ENCODE assay signal across 8 mouse cellular contexts in the genomic region with DNA sequence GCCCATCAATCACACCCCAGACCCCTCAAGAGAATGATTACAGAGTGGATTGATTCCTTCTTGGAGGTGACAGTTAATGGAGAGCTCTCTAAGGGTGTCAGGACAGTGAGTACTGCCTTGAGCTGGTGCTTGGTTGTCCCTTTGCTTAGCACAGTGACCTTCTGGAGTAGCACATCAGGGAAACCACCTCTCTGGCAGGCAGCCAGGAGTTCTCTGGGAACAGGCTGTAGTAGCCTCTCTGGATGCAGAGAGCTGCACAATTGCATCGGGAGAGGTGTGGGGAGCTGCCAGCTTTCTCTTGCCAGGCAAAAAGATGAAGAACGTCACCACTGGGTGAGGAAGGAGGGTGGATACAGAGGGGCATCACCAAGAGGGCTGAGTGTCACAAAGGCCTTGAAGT.
DNase-seq lines count a peak whose midpoint lies in the region; ATAC-seq and TF ChIP-seq lines count a peak whose summit lies in the region.

No protein-coding gene starts in this region.

- ATAC-seq in heart, embryonic 15.5 days (replicated peaks; ENCODE audit: insufficient number of reproducible peaks, insufficient read depth, low FRiP score, low read depth) = 0 out of 2 replicates have a peak, but pooled peaks have one; percentile 22
- ATAC-seq in erythroid progenitor cell, adult 5-6 weeks (replicated peaks; ENCODE audit: low FRiP score, poor library complexity, severe bottlenecking) = no peak

- H3K9me3 ChIP-seq in heart, embryonic 15.5 days (replicated peaks) = no peaks in the 10 kb centered on the region
- no peaks in the 10 kb centered on the region; the same call in 1 of the 2 replicates for H3K9me3 ChIP-seq in heart, embryonic 10.5 days

- no peak overlapping the region for H3K4me3 ChIP-seq in heart, embryonic 15.5 days
- no peak overlapping the region for H3K4me3 ChIP-seq in heart, embryonic 10.5 days
- H3K4me3 ChIP-seq in left cerebral cortex, adult 2 months = no peak overlapping the region

- H3K36me3 ChIP-seq in heart, embryonic 15.5 days = no peaks in the 10 kb centered on the region
- H3K36me3 ChIP-seq in heart, embryonic 10.5 days = no peaks in the 10 kb centered on the region

- no peak overlapping the region for H3K4me2 ChIP-seq in heart, embryonic 15.5 days

- WGBS in heart, embryonic 15.5 days = 30% methylated on average over 2 of the region's 2 CpGs
- WGBS in heart, embryonic 10.5 days = 55% methylated on average over 2 of the region's 2 CpGs

- no peak overlapping the region for H3K9ac ChIP-seq in heart, embryonic 15.5 days

- intact Hi-C loops in left cerebral cortex, adult 2 months (cut with DNase I) = no loop called here

- H3K4me1 ChIP-seq in heart, embryonic 15.5 days (replicated peaks) = peaks cover 7% of the 10 kb centered on the region; the same call in 1 of the 2 replicates
- H3K4me1 ChIP-seq in heart, embryonic 10.5 days = 0 out of 2 replicates have a peak, but pooled peaks cover 6% of the 10 kb centered on the region

- H3K27me3 ChIP-seq in heart, embryonic 15.5 days = 0 out of 2 replicates have a peak, but pooled peaks cover 6% of the 10 kb centered on the region
- H3K27me3 ChIP-seq in heart, embryonic 10.5 days (ENCODE audit: insufficient read depth, poor library complexity, severe bottlenecking) = peaks cover 22% of the 10 kb centered on the region

- no peak overlapping the region for H3K27ac ChIP-seq in heart, embryonic 15.5 days
- H3K27ac ChIP-seq in heart, embryonic 10.5 days = no peak overlapping the region
- H3K27ac ChIP-seq in left cerebral cortex, adult 2 months = no peak overlapping the region

- no peak for DNase-seq in heart, embryonic 10.5 days (ENCODE audit: low spot score)
- DNase-seq in 3134 (ENCODE audit: extremely low read depth, insufficient read length, low spot score) = peak; percentile 43
- DNase-seq in adrenal gland, postnatal 25 days = peak; percentile 87
- peak; percentile 70 for DNase-seq in heart, postnatal 4 days
- DNase-seq in left cerebral cortex, adult 2 months (ENCODE audit: extremely low spot score in 1 of 2, low spot score in 2 of 2) = no peak
- no peak for DNase-seq in spleen, postnatal 14 days (ENCODE audit: low spot score in 2 of 2)

- TF ChIP-seq CTCF in left cerebral cortex, adult 2 months (IDR thresholded peaks at IDR 0.05) = no peak

Comparison
In these comparisons a context has a peak if more than half of its experiments do, and no peak if none do; other contexts are left out.
1. DNase-seq: peak in 3134 (single experiment), adrenal gland, postnatal 25 days (single experiment) and heart, postnatal 4 days (single experiment); none in heart, embryonic 10.5 days (single experiment), left cerebral cortex, adult 2 months (0 of 2) and spleen, postnatal 14 days (0 of 2).